Mouse (Mus musculus): ENCODE results near the gene Gm21650.
"Not testable (repeated sequence)": the region's sequence is repeated elsewhere in the genome, so short reads cannot be mapped to it uniquely, and the experiment has no call there.

Gene Gm21650

DNA sequence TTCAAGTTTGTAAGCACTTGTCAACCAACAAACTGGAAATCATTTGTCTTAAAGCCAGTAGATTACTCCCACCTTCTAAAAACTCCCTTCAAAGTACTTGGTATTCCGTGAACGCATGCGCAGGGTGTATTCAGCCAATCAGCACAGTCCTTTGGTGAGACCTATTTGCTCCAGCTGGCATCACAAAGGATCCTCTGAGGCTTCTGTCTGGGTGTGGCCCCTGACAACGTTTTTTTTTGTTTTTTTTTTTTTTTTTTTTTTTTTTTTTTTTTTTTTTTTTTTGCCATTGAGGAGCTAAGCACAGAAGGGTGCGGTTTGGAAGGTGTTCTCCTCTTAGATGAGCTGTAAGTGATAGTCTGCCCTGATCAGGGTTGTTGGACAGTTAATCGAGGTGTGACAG lies at the start of gene Gm21650:
Gm21650 (plus strand) TSS at position 301 of the 400 bp plus-strand sequence.
- in situ Hi-C loops (cut with MboI), result not testable (repeated sequence)
